Mouse (Mus musculus) brain, embryonic 18.5 days (tissue): ENCODE measurements around the gene Appl1.

Experiments
- DNase-seq: peaks from one replicate; pipeline ENCODE4 v3.0.0-alpha.2; 2012; ENCODE audit warnings: low read depth, low spot score

Appl1 gene

GRCm38 (mm10) chr14:26971106-26971789, at the start of gene Appl1:
Gene Appl1, minus strand, starts transcription at chr14:26971232.
- DNase-seq, result no peak

- DNase-seq, result no peak
Measured at GRCm38 (mm10) chr14:27019850-27020249, 48.8 kb upstream of the Appl1 start.

GRCm38 (mm10) chr14:27017936-27018335, 46.9 kb upstream of the Appl1 start:
- no peak for DNase-seq

GRCm38 (mm10) chr14:27013658-27014057, 42.6 kb upstream of the Appl1 start:
- DNase-seq, result no peak

GRCm38 (mm10) chr14:27011561-27011960, 40.5 kb upstream of the Appl1 start:
- DNase-seq, result no peak

- DNase-seq, result no peak
Measured at GRCm38 (mm10) chr14:27005937-27006336, 34.9 kb upstream of the Appl1 start.

GRCm38 (mm10) chr14:27004906-27005305, 33.9 kb upstream of the Appl1 start:
- no peak for DNase-seq

GRCm38 (mm10) chr14:27000386-27000785, 29.4 kb upstream of the Appl1 start:
- no peak for DNase-seq

- DNase-seq, result no peak
Measured at GRCm38 (mm10) chr14:26996257-26996656, 25.2 kb upstream of the Appl1 start.

GRCm38 (mm10) chr14:26994211-26994741, 23.2 kb upstream of the Appl1 start, which contains the start of gene Hesx1:
Gene Hesx1, plus strand, starts transcription at chr14:26994416.
- no peak for DNase-seq

- DNase-seq, result no peak
Measured at GRCm38 (mm10) chr14:26993427-26993826, 22.4 kb upstream of the Appl1 start.

- DNase-seq, result no peak
Measured at GRCm38 (mm10) chr14:26991622-26992021, 20.6 kb upstream of the Appl1 start.

- no peak for DNase-seq
Measured at GRCm38 (mm10) chr14:26988694-26989093, 17.7 kb upstream of the Appl1 start.

GRCm38 (mm10) chr14:26982150-26982530, 11.1 kb upstream of the Appl1 start:
- no peak for DNase-seq

GRCm38 (mm10) chr14:26981494-26982149, 10.6 kb upstream of the Appl1 start:
- DNase-seq, result no peak

GRCm38 (mm10) chr14:26981021-26981420, 10.0 kb upstream of the Appl1 start:
- no peak for DNase-seq

- no peak for DNase-seq
Measured at GRCm38 (mm10) chr14:26979808-26980207, 8.8 kb upstream of the Appl1 start.

GRCm38 (mm10) chr14:26977500-26977899, 6.5 kb upstream of the Appl1 start:
- no peak for DNase-seq

- DNase-seq, result peak; percentile 37
Measured at GRCm38 (mm10) chr14:26976212-26976611, 5.2 kb upstream of the Appl1 start.

- DNase-seq, result no peak
Measured at GRCm38 (mm10) chr14:26975490-26975889, 4.5 kb upstream of the Appl1 start.

GRCm38 (mm10) chr14:26973089-26973488, 2.1 kb upstream of the Appl1 start:
- DNase-seq, result no peak

- DNase-seq, result peak; percentile 80
Measured at GRCm38 (mm10) chr14:26970439-26970932, 546 bp downstream of the Appl1 start.
